In genomic region chr7:28151584-28152221, GRCm38 (mm10) we compare ENCODE assay signal across 8 mouse cellular contexts. TPM values are rescaled to one million over a fixed set of nuclear protein-coding genes. Genes with fewer than 3 reads are reported as not detected.
A peak's percentile ranks its signal among the peaks of the same experiment; 100 is the strongest.
DNase-seq lines count a peak whose midpoint lies in the region; ATAC-seq and TF ChIP-seq lines count a peak whose summit lies in the region.

No protein-coding gene starts in this region.

- H3K79me3 ChIP-seq in C2C12 (ENCODE audit: low read depth), result no peaks in the 10 kb centered on the region

- no peaks in the 10 kb centered on the region for H3K9me3 ChIP-seq in heart, postnatal 0 days (replicated peaks; ENCODE audit: control insufficient read depth, low read length)
- no peaks in the 10 kb centered on the region for H3K9me3 ChIP-seq in hindbrain, embryonic 13.5 days
- H3K9me3 ChIP-seq in limb, embryonic 13.5 days, result no peaks in the 10 kb centered on the region

- no peak for ATAC-seq in heart, postnatal 0 days (ENCODE audit: insufficient read depth, low read depth)
- ATAC-seq in hindbrain, embryonic 13.5 days (ENCODE audit: low FRiP score), result no peak
- no peak for ATAC-seq in limb, embryonic 13.5 days (ENCODE audit: low FRiP score, low read depth)

- 11% methylated on average over 13 of the region's 13 CpGs for WGBS in heart, postnatal 0 days
- WGBS in hindbrain, embryonic 13.5 days, result 13% methylated on average over 13 of the region's 13 CpGs
- WGBS in limb, embryonic 13.5 days, result 20% methylated on average over 13 of the region's 13 CpGs

- peak; percentile 5 for DNase-seq in heart, postnatal 0 days (ENCODE audit: low spot score)
- DNase-seq in heart, adult 11 months, result no peak
- peak; percentile 75 for DNase-seq in adrenal gland, postnatal 14 days
- peak; percentile 71 for DNase-seq in retina, postnatal 1 day
- DNase-seq in urinary bladder, postnatal 10 days (ENCODE audit: low spot score), result no peak

- H3K9ac ChIP-seq in heart, postnatal 0 days (replicated peaks; ENCODE audit: low read depth, low read length), result no peak overlapping the region
- peak overlapping the region; percentile 30; the same call in 1 of the 2 replicates for H3K9ac ChIP-seq in hindbrain, embryonic 13.5 days
- H3K9ac ChIP-seq in limb, embryonic 13.5 days, result peak overlapping the region; percentile 43; the same call in 1 of the 2 replicates

- TF ChIP-seq EP300 in heart, postnatal 0 days (IDR thresholded peaks at IDR 0.05; ENCODE audit: low read depth), result no peak

- H3K79me2 ChIP-seq in C2C12 (ENCODE audit: control insufficient read depth, insufficient read depth), result no peaks in the 10 kb centered on the region

- H3K4me1 ChIP-seq in heart, postnatal 0 days (ENCODE audit: control insufficient read depth, insufficient read depth), result no peaks in the 10 kb centered on the region
- H3K4me1 ChIP-seq in hindbrain, embryonic 13.5 days (replicated peaks), result no peaks in the 10 kb centered on the region
- H3K4me1 ChIP-seq in limb, embryonic 13.5 days, result no peaks in the 10 kb centered on the region

- peak; percentile 47 for TF ChIP-seq CTCF in heart, postnatal 0 days (IDR thresholded peaks at IDR 0.05; ENCODE audit: low read depth)
- peak; percentile 5 for TF ChIP-seq CTCF in C2C12 (IDR thresholded peaks at IDR 0.05; ENCODE audit: control insufficient read depth, insufficient read depth, insufficient read length)

- H3K27me3 ChIP-seq in heart, postnatal 0 days (ENCODE audit: control insufficient read depth, insufficient read depth, low read length), result 0 out of 2 replicates have a peak, but pooled peaks cover 8% of the 10 kb centered on the region
- peaks cover 37% of the 10 kb centered on the region for H3K27me3 ChIP-seq in C2C12 (ENCODE audit: control insufficient read depth, insufficient read depth, insufficient read length)
- H3K27me3 ChIP-seq in hindbrain, embryonic 13.5 days, result peaks cover 18% of the 10 kb centered on the region
- H3K27me3 ChIP-seq in limb, embryonic 13.5 days, result no peaks in the 10 kb centered on the region

- no peak overlapping the region for H3K27ac ChIP-seq in heart, postnatal 0 days (ENCODE audit: low read depth)
- no peak overlapping the region for H3K27ac ChIP-seq in hindbrain, embryonic 13.5 days
- no peak overlapping the region for H3K27ac ChIP-seq in limb, embryonic 13.5 days

- no peak overlapping the region for H3K4me2 ChIP-seq in heart, postnatal 0 days (ENCODE audit: low read depth, low read length)
- H3K4me2 ChIP-seq in hindbrain, embryonic 13.5 days, result no peak overlapping the region
- H3K4me2 ChIP-seq in limb, embryonic 13.5 days (replicated peaks), result no peak overlapping the region

- no peak overlapping the region for H3ac ChIP-seq in C2C12 (ENCODE audit: control insufficient read depth, insufficient read length, low read depth)

- H3K36me3 ChIP-seq in heart, postnatal 0 days (replicated peaks; ENCODE audit: control insufficient read depth, insufficient read depth, low read length), result no peaks in the 10 kb centered on the region
- no peaks in the 10 kb centered on the region for H3K36me3 ChIP-seq in C2C12 (ENCODE audit: control insufficient read depth, insufficient read depth)
- H3K36me3 ChIP-seq in hindbrain, embryonic 13.5 days, result no peaks in the 10 kb centered on the region
- no peaks in the 10 kb centered on the region for H3K36me3 ChIP-seq in limb, embryonic 13.5 days

- H3K4me3 ChIP-seq in heart, postnatal 0 days (ENCODE audit: low read depth, low read length), result no peak overlapping the region
- H3K4me3 ChIP-seq in C2C12 (ENCODE audit: insufficient read depth, poor library complexity, severe bottlenecking), result no peak overlapping the region
- H3K4me3 ChIP-seq in hindbrain, embryonic 13.5 days, result no peak overlapping the region
- H3K4me3 ChIP-seq in limb, embryonic 13.5 days, result no peak overlapping the region

TF ChIP-seq in C2C12, 6 proteins besides CTCF, POLR2A, EP300 and RAD21:
- TF ChIP-seq MAX (IDR thresholded peaks at IDR 0.05), result no peak
TF ChIP-seq in C2C12: peak in this region for 0.

RNA-seq across cellular contexts. Expression of gene Fbl, which starts 17.8 kb away (rescaled TPM):
- total RNA-seq in heart, postnatal 0 days (2014; rRNA removed; ENCODE audit: low replicate concordance), result 6.6 and 21.8 TPM in 2 replicates
- polyA plus RNA-seq in heart, postnatal 0 days (2015; fragmentation: Nextera tagmentation; extraction: Ambion mirVana), result 44.3 and 51.3 TPM in 2 replicates
- 410 TPM for polyA plus RNA-seq in C2C12 (2012; fragmentation: generic; extraction: Trizol)
- total RNA-seq in adrenal gland, postnatal 14 days (2021), result 111 and 122 TPM in 2 replicates
- 84.2 and 92.0 TPM in 2 replicates for polyA plus RNA-seq in hindbrain, embryonic 13.5 days (2015; fragmentation: Nextera tagmentation; extraction: Ambion mirVana)
- polyA plus RNA-seq in limb, embryonic 13.5 days (2015; fragmentation: Nextera tagmentation; extraction: Ambion mirVana), result 142 and 151 TPM in 2 replicates

RNA-seq across cellular contexts. Expression of gene 9530053A07Rik, which starts 22.4 kb away (rescaled TPM):
- not detected in 2 replicates for total RNA-seq in heart, postnatal 0 days (2014; rRNA removed; ENCODE audit: low replicate concordance)
- 0.01 and 0.04 TPM in 2 replicates for polyA plus RNA-seq in heart, postnatal 0 days (2015; fragmentation: Nextera tagmentation; extraction: Ambion mirVana)
- polyA plus RNA-seq in C2C12 (2012; fragmentation: generic; extraction: Trizol), result 0.62 TPM
- not detected in 2 replicates for total RNA-seq in adrenal gland, postnatal 14 days (2021)
- 0.06 and 0.16 TPM in 2 replicates for polyA plus RNA-seq in hindbrain, embryonic 13.5 days (2015; fragmentation: Nextera tagmentation; extraction: Ambion mirVana)
- 0.03 TPM in 1 of 2 replicates, not detected in the other for polyA plus RNA-seq in limb, embryonic 13.5 days (2015; fragmentation: Nextera tagmentation; extraction: Ambion mirVana)

RNA-seq across cellular contexts. Expression of gene Dyrk1b, which starts 27.6 kb away (rescaled TPM):
- 21.3 and 37.1 TPM in 2 replicates for total RNA-seq in heart, postnatal 0 days (2014; rRNA removed; ENCODE audit: low replicate concordance)
- 10.2 and 10.4 TPM in 2 replicates for polyA plus RNA-seq in heart, postnatal 0 days (2015; fragmentation: Nextera tagmentation; extraction: Ambion mirVana)
- 5.3 TPM for polyA plus RNA-seq in C2C12 (2012; fragmentation: generic; extraction: Trizol)
- total RNA-seq in adrenal gland, postnatal 14 days (2021), result 34.7 and 35.0 TPM in 2 replicates
- polyA plus RNA-seq in hindbrain, embryonic 13.5 days (2015; fragmentation: Nextera tagmentation; extraction: Ambion mirVana), result 15.1 and 16.3 TPM in 2 replicates
- 15.0 and 16.0 TPM in 2 replicates for polyA plus RNA-seq in limb, embryonic 13.5 days (2015; fragmentation: Nextera tagmentation; extraction: Ambion mirVana)

Comparison
In these comparisons a context has a peak if more than half of its experiments do, and no peak if none do; other contexts are left out.
1. DNase-seq: peak in heart, postnatal 0 days (single experiment), adrenal gland, postnatal 14 days (single experiment) and retina, postnatal 1 day (single experiment); none in heart, adult 11 months (single experiment) and urinary bladder, postnatal 10 days (single experiment).